Mouse (Mus musculus) ZHBTc4 (cell line): ENCODE measurements around the gene Nsmce3.
A peak's percentile ranks its signal among the peaks of the same experiment; 100 is the strongest.

ENCODE experiments used
- DNase-seq: peaks from one replicate; pipeline ENCODE4 v3.0.0-alpha.2; 2011; ENCODE audit warnings: low read depth, low spot score

Nsmce3 gene

GRCm38 (mm10) chr7:64872743-64873241 lies at the start of gene Nsmce3:
Gene Nsmce3 (minus strand): TSS chr7:64872997.
- DNase-seq: peak; percentile 98

- no peak for DNase-seq
Measured at GRCm38 (mm10) chr7:64921189-64921588, 48.4 kb upstream of the Nsmce3 start.

GRCm38 (mm10) chr7:64920735-64921134 lies 47.9 kb upstream of the Nsmce3 start:
- DNase-seq: no peak

GRCm38 (mm10) chr7:64916654-64917053 lies 43.9 kb upstream of the Nsmce3 start:
- no peak for DNase-seq

- DNase-seq: no peak
Measured at GRCm38 (mm10) chr7:64915121-64915520, 42.3 kb upstream of the Nsmce3 start.

GRCm38 (mm10) chr7:64911945-64912344 lies 39.1 kb upstream of the Nsmce3 start:
- DNase-seq: no peak

GRCm38 (mm10) chr7:64910208-64910607 lies 37.4 kb upstream of the Nsmce3 start:
- peak; percentile 21 for DNase-seq

GRCm38 (mm10) chr7:64906955-64907354 lies 34.2 kb upstream of the Nsmce3 start:
- no peak for DNase-seq

GRCm38 (mm10) chr7:64905506-64905905 lies 32.7 kb upstream of the Nsmce3 start:
- DNase-seq: peak; percentile 82

GRCm38 (mm10) chr7:64900249-64900648 lies 27.5 kb upstream of the Nsmce3 start:
- no peak for DNase-seq

- peak; percentile 50 for DNase-seq
Measured at GRCm38 (mm10) chr7:64896587-64896986, 23.8 kb upstream of the Nsmce3 start.

GRCm38 (mm10) chr7:64895685-64896101 lies 22.9 kb upstream of the Nsmce3 start:
- DNase-seq: peak; percentile 69

- no peak for DNase-seq
Measured at GRCm38 (mm10) chr7:64891139-64891538, 18.3 kb upstream of the Nsmce3 start.

GRCm38 (mm10) chr7:64889919-64890318 lies 17.1 kb upstream of the Nsmce3 start:
- DNase-seq: no peak

GRCm38 (mm10) chr7:64884187-64884862 lies 11.5 kb upstream of the Nsmce3 start:
- DNase-seq: no peak

- no peak for DNase-seq
Measured at GRCm38 (mm10) chr7:64882243-64882642, 9.4 kb upstream of the Nsmce3 start.

- DNase-seq: no peak
Measured at GRCm38 (mm10) chr7:64881387-64881786, 8.6 kb upstream of the Nsmce3 start.

GRCm38 (mm10) chr7:64880415-64880814 lies 7.6 kb upstream of the Nsmce3 start:
- DNase-seq: no peak

GRCm38 (mm10) chr7:64874941-64875340 lies 2.1 kb upstream of the Nsmce3 start:
- DNase-seq: no peak

GRCm38 (mm10) chr7:64873266-64873665 lies 469 bp upstream of the Nsmce3 start:
- DNase-seq: no peak

- no peak for DNase-seq
Measured at GRCm38 (mm10) chr7:64871987-64872742, 632 bp downstream of the Nsmce3 start.

GRCm38 (mm10) chr7:64869549-64870065 lies 3.2 kb downstream of the Nsmce3 start:
- no peak for DNase-seq

GRCm38 (mm10) chr7:64863538-64863937 lies 9.3 kb downstream of the Nsmce3 start:
- DNase-seq: no peak
